Mouse (Mus musculus) forebrain, embryonic 14.5 days (tissue): Measurements from ENCODE around the gene Bcl2l12. TPM values are rescaled to one million over a fixed set of nuclear protein-coding genes. Genes with fewer than 3 reads are reported as not detected.

ENCODE experiments used
- ATAC-seq: fragments of 200-750 bp; cut with Nextera tagmentation; 2 replicates; pipeline ENCODE4 v1.8.0; 2017; ENCODE audit warnings: mild to moderate bottlenecking, moderate library complexity
- DNase-seq: peaks from one replicate; pipeline ENCODE4 v3.0.0-alpha.2; 2015; ENCODE audit warnings: low spot score
- H3K27ac ChIP-seq: fragments of 300-500 bp; sonication (generic); 2 replicates; pipeline ENCODE4 v1.5.1; 2014; ENCODE audit warnings: low read depth, mild to moderate bottlenecking, control low read depth, low read length, moderate library complexity
- H3K27me3 ChIP-seq: fragments of 300-500 bp; sonication (generic); replicated peaks from 2 replicates; pipeline ENCODE4 v1.6.1; 2014; ENCODE audit warnings: low read length, control low read depth, mixed read lengths; ENCODE audit not compliant: control insufficient read depth, insufficient read depth
- H3K36me3 ChIP-seq: fragments of 300-500 bp; sonication (generic); 2 replicates; pipeline ENCODE4 v1.6.1; 2014; ENCODE audit warnings: low read length, control low read depth; ENCODE audit not compliant: control insufficient read depth, insufficient read depth
- H3K4me1 ChIP-seq: fragments of 300-500 bp; sonication (generic); 2 replicates; pipeline ENCODE4 v1.6.1; 2014; ENCODE audit warnings: antibody characterized with exemption, low read length, control low read depth; ENCODE audit not compliant: control insufficient read depth, insufficient read depth
- H3K4me2 ChIP-seq: fragments of 300-500 bp; sonication (generic); 2 replicates; pipeline ENCODE4 v1.6.1; 2014; ENCODE audit warnings: mild to moderate bottlenecking, control low read depth, low read length
- H3K4me3 ChIP-seq: fragments of 300-500 bp; sonication (generic); 2 replicates; pipeline ENCODE4 v1.5.1; 2014; ENCODE audit warnings: low read depth, low read length, control low read depth
- H3K9ac ChIP-seq: fragments of 300-500 bp; sonication (generic); 2 replicates; pipeline ENCODE4 v1.6.1; 2014; ENCODE audit warnings: mild to moderate bottlenecking, low read length, control low read depth, moderate library complexity
- H3K9me3 ChIP-seq: fragments of 300-500 bp; sonication (generic); replicated peaks from 2 replicates; pipeline ENCODE4 v1.6.1; 2016; ENCODE audit warnings: low read length, control low read depth, mixed read lengths; ENCODE audit not compliant: control insufficient read depth
- WGBS: fragments of 180-500 bp; shearing (Covaris S2); extraction: QIAGEN DNeasy Blood & Tissue Kit; methylation state at CpG from one replicate; pipeline ENCODE4 v1.1.7; 2014; 5-methylcytosine and 5-hydroxymethylcytosine counted together
- polyA plus RNA-seq: library from polyadenylated mRNA; unstranded; fragments of >200 nt; fragmentation: Nextera tagmentation; extraction: Ambion mirVana; gene quantifications from 2 replicates; pipeline ENCODE4 v1.2.1, GENCODE M21; 2014

The Bcl2l12 gene
- polyA plus RNA-seq, 1 experiment from 2014 or later, result 23.4 TPM

- Histone ChIP-seq H3K4me3 (peak within 1 kb of the TSS; percentile 56), H3K4me2 (peak within 1 kb of the TSS; percentile 95), H3K4me1 (peaks cover 25% of the 10 kb centered on the region), H3K9ac (peak within 1 kb of the TSS; percentile 79), H3K9me3 (no peaks in the 10 kb centered on the region), H3K27me3 (no peaks in the 10 kb centered on the region), H3K27ac (peak within 1 kb of the TSS; percentile 96), H3K36me3 (peaks cover 42% of the 10 kb centered on the region)
- ATAC-seq (peak; percentile 66), DNase-seq (peak; percentile 95)
- under 1% methylated on average over 22 of the region's 22 CpGs for WGBS
Measured at GRCm38 (mm10) chr7:44974383-44975116, 24.0 kb downstream of the Bcl2l12 start, which contains the start of gene Cpt1c. TSS of gene Cpt1c (minus strand) at chr7:44974851.

DNA sequence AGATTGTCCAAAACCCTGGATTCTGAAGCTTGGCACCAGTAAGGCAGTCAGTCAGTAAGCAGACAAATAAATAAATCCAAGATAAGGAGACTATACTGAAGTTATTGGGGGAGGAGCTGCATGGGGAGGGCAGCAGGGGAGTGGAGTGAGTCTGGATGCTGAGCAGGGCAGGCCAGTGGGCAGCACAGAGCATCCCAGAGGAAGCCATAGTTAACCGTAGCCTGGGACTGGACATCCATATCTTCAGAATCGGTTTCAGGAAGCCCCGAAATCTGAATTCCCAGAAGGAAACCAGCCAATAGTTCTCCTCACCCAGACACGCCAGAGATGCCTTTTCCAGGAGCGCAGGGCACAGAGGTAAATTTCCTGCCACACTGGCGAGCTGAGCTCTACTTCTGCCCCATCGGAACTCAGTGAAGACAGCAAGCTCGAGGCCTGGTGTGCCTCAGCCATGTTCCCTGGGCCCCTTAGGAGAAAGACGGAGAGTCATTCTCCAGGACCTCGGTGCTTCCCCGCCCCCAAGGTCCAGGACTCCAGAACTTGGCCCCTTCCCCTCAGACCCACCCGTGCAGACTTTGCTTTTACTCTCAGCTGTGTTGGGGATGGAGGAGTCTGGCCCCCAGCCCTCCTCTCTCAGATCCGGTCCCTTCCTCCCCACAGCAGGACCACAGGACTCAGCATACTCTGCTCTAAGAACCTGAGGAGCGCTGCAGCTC, 24.9 kb downstream of the Bcl2l12 start:
- no peaks in the 10 kb centered on the region for H3K9me3 ChIP-seq
- H3K9ac ChIP-seq, result peak overlapping the region; percentile 79
- DNase-seq (no peak), ATAC-seq (no peak)
- H3K27ac ChIP-seq, result peak overlapping the region; percentile 96
- peak overlapping the region; percentile 95 for H3K4me2 ChIP-seq
- 27% methylated on average over 14 of the region's 14 CpGs for WGBS
- H3K4me1 ChIP-seq, result peaks cover 25% of the 10 kb centered on the region
- peak overlapping the region; percentile 56 for H3K4me3 ChIP-seq
- H3K36me3 ChIP-seq, result peaks cover 32% of the 10 kb centered on the region
- H3K27me3 ChIP-seq, result no peaks in the 10 kb centered on the region

DNA sequence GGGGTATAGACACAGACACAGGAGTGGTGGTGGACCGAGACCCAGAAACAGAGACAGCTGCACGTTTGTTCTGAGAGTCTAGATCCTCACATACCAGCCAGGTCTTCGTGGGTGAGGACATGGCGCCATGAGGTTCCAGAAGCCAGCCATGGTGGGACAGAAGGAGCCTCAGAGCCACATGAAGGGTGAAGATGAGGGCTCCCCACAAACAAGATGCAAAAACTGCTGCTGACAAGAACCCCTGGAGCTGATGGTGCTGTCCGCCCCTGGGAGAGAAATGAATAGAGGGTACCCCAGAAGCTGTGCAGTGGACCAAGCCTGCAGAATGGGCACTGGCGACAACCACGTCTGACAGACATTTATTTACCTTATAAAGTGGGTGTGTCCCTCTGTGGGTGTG, 27.4 kb downstream of the Bcl2l12 start:
- 76% methylated on average over 7 of the region's 7 CpGs for WGBS
- H3K9me3 ChIP-seq, result no peaks in the 10 kb centered on the region

DNA sequence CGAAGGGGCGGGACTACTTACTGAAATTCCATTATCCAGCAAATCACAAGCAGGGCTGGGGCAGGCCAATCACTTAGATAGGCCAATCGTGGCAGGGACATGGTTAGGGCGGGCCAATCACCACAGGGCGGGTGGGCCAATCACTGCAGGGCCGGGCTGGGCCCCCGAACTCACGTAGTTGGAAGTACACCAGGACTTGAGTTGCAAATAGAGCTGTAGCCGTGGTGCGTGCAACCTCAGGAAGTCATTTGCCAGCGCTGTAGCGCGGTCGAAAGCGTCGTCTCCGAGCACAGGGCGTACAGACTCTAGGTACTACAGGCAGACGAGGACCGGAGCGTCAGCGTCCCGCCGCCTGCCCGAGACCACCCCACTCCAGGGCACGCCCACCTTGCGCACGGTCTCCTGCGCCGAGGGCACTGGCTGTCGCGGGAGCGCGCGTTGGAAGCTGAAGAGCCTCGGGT, 28.3 kb downstream of the Bcl2l12 start:
- H3K27ac ChIP-seq, result peak overlapping the region; percentile 78
- H3K36me3 ChIP-seq, result peaks cover 18% of the 10 kb centered on the region
- H3K4me3 ChIP-seq, result peak overlapping the region; percentile 35
- no peaks in the 10 kb centered on the region for H3K9me3 ChIP-seq
- under 1% methylated on average over 36 of the region's 36 CpGs for WGBS
- peak overlapping the region; percentile 71 for H3K9ac ChIP-seq
- H3K4me2 ChIP-seq, result peak overlapping the region; percentile 58
- peak; percentile 96 for DNase-seq
- ATAC-seq, result peak; percentile 96
- H3K27me3 ChIP-seq, result no peaks in the 10 kb centered on the region
- peaks cover 25% of the 10 kb centered on the region for H3K4me1 ChIP-seq

More for the DNA sequence above, 27.4 kb downstream of the Bcl2l12 start:
- Histone ChIP-seq H3K9ac (peak overlapping the region; percentile 71), H3K4me3 (peak overlapping the region; percentile 35), H3K4me2 (peak overlapping the region; percentile 58), H3K27me3 (no peaks in the 10 kb centered on the region), H3K36me3 (peaks cover 17% of the 10 kb centered on the region), H3K4me1 (peaks cover 25% of the 10 kb centered on the region), H3K27ac (peak overlapping the region; percentile 78; the same call in 1 of the 2 replicates)
- no peak for DNase-seq
- no peak for ATAC-seq

- no peak overlapping the region for H3K4me2 ChIP-seq
- H3K4me3 ChIP-seq, result no peak overlapping the region
- no peak overlapping the region for H3K27ac ChIP-seq
- H3K27me3 ChIP-seq, result no peaks in the 10 kb centered on the region
- H3K4me1 ChIP-seq, result peaks cover 6% of the 10 kb centered on the region
- no peak overlapping the region for H3K9ac ChIP-seq
- H3K36me3 ChIP-seq, result peaks cover 49% of the 10 kb centered on the region
- no peak for DNase-seq
- ATAC-seq, result no peak
- WGBS, result 82% methylated on average over 15 of the region's 15 CpGs
- H3K9me3 ChIP-seq, result no peaks in the 10 kb centered on the region
Measured at GRCm38 (mm10) chr7:44966638-44967037, 31.9 kb downstream of the Bcl2l12 start.

- Histone ChIP-seq H3K9ac (no peak overlapping the region), H3K4me1 (peaks cover 2% of the 10 kb centered on the region), H3K27ac (no peak overlapping the region), H3K36me3 (peaks cover 56% of the 10 kb centered on the region), H3K4me2 (no peak overlapping the region), H3K27me3 (no peaks in the 10 kb centered on the region), H3K9me3 (no peaks in the 10 kb centered on the region), H3K4me3 (no peak overlapping the region)
- DNase-seq (no peak), ATAC-seq (no peak)
- 79% methylated on average over 7 of the region's 7 CpGs for WGBS
Measured at GRCm38 (mm10) chr7:44965975-44966374, 32.5 kb downstream of the Bcl2l12 start.

DNA sequence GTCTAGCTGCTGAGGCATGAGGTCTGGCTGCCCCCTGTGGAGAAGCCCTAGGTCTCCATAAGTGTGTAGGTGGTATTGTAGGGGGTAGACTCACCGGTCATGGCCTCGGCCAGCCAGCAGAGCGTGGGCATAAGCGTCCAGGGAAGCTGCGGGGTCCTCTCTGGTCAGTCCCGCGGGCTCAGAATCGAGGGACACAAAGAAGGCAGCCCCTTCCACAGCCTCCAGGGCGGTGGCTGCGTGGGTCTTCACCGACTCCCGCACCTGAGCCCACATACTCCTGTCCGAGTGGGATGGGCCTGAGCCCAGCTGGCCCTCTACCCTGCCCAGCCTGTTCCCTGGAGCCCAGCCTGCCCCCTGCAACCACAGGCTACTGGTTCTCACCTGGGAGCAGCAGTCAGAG, 33.5 kb downstream of the Bcl2l12 start:
- WGBS, result 96% methylated on average over 13 of the region's 13 CpGs
- no peak for ATAC-seq

GRCm38 (mm10) chr7:44962831-44963230, 35.7 kb downstream of the Bcl2l12 start:
- Histone ChIP-seq H3K4me2 (no peak overlapping the region), H3K9ac (no peak overlapping the region), H3K4me3 (no peak overlapping the region), H3K27me3 (no peaks in the 10 kb centered on the region), H3K4me1 (no peaks in the 10 kb centered on the region), H3K36me3 (peaks cover 81% of the 10 kb centered on the region), H3K9me3 (no peaks in the 10 kb centered on the region), H3K27ac (no peak overlapping the region)
- no peak for ATAC-seq
- 89% methylated on average over 5 of the region's 5 CpGs for WGBS
- DNase-seq, result no peak

More for the DNA sequence above, 33.5 kb downstream of the Bcl2l12 start:
- no peak for DNase-seq
- Histone ChIP-seq H3K4me3 (no peak overlapping the region), H3K9ac (no peak overlapping the region), H3K27me3 (no peaks in the 10 kb centered on the region), H3K4me2 (no peak overlapping the region), H3K27ac (no peak overlapping the region), H3K36me3 (peaks cover 66% of the 10 kb centered on the region), H3K4me1 (no peaks in the 10 kb centered on the region), H3K9me3 (no peaks in the 10 kb centered on the region)

DNA sequence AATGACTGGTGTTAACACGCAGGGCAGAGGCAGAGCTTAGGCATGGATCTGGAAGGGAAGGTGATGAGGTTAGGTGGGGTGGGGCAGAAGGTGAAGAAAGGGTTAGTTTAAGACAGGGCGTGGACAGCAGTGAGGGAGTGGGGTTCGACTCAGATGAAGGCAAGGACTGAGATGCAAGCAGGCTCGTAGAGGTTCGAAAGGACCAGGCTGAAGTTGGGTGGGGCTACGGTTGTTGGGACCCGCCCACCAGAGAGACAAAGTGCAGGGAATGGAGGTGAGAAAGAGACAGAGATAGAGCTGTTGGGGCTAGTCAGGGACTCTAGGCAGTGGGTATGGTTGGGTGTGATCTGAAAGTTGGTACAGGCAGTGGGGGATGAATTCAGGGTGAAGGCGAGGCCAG, 36.2 kb downstream of the Bcl2l12 start:
- ATAC-seq (no peak), DNase-seq (no peak)
- H3K9ac ChIP-seq, result no peak overlapping the region
- 82% methylated on average over 8 of the region's 8 CpGs for WGBS
- H3K27ac ChIP-seq, result no peak overlapping the region
- peaks cover 81% of the 10 kb centered on the region for H3K36me3 ChIP-seq
- H3K4me1 ChIP-seq, result no peaks in the 10 kb centered on the region
- H3K9me3 ChIP-seq, result no peaks in the 10 kb centered on the region
- H3K4me2 ChIP-seq, result no peak overlapping the region
- no peak overlapping the region for H3K4me3 ChIP-seq
- H3K27me3 ChIP-seq, result no peaks in the 10 kb centered on the region
